Mouse (Mus musculus) inflammation-experienced regulatory T-cells, adult 16 weeks (primary cell): ENCODE results near the gene Wscd1. TPM values are rescaled to one million over a fixed set of nuclear protein-coding genes. Genes with fewer than 3 reads are reported as not detected.

Source experiments
- polyA plus RNA-seq: library from polyadenylated mRNA; unstranded; fragments of 100-300 nt; shearing (Covaris generic); gene quantifications from one replicate; pipeline ENCODE4 v1.2.1, GENCODE M21; 2017

Gene Wscd1
- polyA plus RNA-seq: not detected

DNA sequence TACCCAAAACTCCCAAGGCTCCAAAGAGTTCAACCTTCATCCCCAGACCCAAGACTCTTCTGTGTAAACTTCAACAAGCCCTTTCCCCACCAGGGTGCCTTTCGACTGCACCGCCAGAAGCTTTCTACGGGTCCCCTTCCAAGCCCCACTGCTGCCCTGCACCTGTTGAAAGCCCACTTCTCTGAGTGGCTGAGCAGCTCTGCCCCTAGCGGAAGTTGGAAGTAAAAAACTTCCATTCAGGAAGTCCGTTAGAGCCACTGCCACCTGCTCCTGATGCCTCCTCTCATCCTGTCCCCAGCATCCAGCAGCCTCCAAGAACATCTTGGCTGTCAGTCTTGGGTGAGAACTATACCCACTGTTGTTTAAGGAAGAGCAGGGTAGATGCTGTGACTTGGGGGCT, at the start of gene Wscd1:
Wscd1 (plus strand) TSS at position 250 of the 400 bp plus-strand sequence.

